Mouse (Mus musculus): ENCODE measurements around the gene Entpd8.

Entpd8 gene

DNA sequence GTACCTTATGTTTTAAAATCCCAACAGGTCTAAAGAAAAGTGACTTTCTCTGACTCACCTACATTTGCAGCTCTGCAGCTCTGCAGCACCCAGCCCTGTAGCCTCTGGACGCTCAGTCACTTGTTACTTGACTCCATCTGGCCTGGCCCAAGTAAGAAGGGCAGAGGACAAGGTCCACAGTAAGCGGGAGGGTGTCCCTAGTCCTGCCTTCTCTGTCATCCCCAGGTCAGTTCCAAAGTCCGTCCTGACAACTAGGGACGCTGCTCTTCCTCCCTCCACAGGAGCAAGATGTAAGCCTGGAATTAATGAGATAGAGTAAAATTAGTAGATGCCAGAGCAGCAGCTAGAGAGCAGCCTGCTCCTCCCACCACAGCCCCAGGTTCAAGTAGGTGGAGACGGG lies at the start of gene Entpd8:
TSS of gene Entpd8 (plus strand) at position 229 of the 400 bp plus-strand sequence.
- no peak for DNase-seq

- no peak for DNase-seq
Measured at GRCm38 (mm10) chr2:25034994-25035393, 45.1 kb upstream of the Entpd8 start.

GRCm38 (mm10) chr2:25040089-25040488 lies 40.0 kb upstream of the Entpd8 start:
- DNase-seq, result no peak

GRCm38 (mm10) chr2:25050921-25051320 lies 29.2 kb upstream of the Entpd8 start:
- DNase-seq, result no peak

GRCm38 (mm10) chr2:25051450-25051849 lies 28.7 kb upstream of the Entpd8 start:
- DNase-seq, result no peak

GRCm38 (mm10) chr2:25053101-25053500 lies 27.0 kb upstream of the Entpd8 start:
- no peak for DNase-seq

- peak; percentile 84 for DNase-seq
Measured at GRCm38 (mm10) chr2:25054221-25055067, 25.7 kb upstream of the Entpd8 start, which contains the start of gene Nsmf. Nsmf (plus strand) TSS chr2:25054355.

DNA sequence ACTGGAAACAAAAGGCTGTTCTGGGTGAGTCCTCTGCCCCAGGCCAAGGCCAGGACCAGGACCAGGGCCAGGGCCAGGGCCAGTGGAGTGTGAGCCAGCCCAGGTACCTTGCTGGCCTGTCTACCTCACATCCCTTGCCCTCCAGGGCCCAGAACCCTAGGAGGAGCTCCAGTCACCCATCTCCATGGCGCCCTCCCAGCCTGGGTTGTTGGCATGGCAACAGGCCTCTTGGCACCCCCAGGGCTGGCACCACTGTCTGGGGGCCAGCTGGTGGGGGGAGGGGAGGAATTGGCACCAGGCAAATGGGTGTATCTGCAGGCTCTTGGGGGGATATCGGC lies 25.1 kb upstream of the Entpd8 start:
- peak; percentile 44 for DNase-seq

DNA sequence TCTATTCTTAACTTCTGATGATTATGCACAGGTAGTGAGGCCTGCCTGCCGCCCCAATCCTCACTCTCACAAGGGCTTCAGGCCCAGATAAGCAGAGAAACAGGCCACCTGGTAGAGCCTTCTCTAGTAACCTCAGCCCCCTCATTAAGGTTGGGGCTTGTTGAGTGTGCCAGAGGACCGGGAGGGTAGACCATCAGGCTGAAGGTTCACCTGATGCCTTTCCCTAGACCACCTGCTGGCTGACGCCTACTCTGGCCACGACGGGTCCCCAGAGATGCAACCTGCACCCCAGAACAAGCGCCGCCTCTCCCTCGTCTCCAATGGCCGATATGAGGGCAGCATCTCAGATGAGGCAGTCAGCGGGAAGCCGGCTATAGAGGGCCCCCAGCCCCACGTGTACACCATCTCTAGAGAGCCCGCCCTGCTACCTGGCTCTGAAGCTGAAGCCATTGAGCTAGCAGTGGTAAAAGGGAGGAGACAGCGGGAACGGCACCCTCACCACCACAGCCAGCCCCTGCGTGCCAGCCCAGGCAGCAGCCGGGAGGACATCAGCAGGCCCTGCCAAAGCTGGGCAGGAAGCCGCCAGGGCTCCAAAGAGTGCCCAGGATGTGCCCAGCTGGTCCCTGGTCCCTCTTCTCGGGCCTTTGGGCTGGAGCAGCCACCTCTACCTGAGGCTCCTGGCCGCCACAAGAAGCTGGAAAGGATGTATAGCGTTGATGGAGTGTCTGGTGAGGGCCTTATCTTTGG lies 24.5 kb upstream of the Entpd8 start:
- no peak for DNase-seq

DNA sequence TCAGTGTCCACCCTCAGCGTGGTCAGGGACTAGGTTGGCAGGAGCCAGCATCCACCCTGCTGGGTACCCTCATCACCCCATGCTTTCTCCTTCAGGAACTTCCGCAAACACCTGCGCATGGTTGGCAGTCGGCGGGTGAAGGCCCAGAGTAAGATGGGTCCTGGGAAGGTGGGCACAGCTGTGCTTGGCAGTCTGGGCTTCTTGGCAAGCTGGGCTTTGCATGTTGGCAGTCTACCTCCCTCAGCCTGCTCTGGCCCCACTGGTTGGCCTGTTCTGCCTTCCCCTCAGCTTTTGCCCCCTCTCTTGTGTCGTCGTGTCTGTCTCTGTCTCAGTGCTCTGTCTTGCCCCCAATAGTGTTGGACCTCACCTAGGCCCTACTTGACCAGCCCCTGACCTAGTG lies 21.2 kb upstream of the Entpd8 start:
- DNase-seq, result no peak

DNA sequence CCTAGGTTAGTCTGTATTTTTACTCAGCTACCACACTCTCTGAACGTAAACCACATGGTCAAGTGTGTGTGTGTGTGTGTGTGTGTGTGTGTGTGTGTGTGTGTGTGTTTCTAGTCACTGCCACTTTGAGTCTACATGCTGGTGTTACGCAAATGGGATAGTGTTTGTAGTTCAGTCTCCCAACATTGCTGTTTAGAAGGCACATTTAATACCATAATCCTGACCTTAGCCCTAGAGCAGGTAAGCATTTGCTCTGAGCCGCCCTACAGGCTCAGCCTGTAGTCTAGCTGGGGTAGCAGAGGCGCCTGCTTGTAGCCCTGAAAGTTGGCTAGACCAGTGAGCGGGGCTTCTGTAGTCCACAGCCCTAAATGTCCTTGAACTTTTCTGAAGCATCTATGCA lies 16.6 kb upstream of the Entpd8 start:
- DNase-seq, result no peak

- DNase-seq, result no peak
Measured at GRCm38 (mm10) chr2:25064285-25064684, 15.8 kb upstream of the Entpd8 start.

GRCm38 (mm10) chr2:25065537-25065936 lies 14.6 kb upstream of the Entpd8 start:
- no peak for DNase-seq

DNA sequence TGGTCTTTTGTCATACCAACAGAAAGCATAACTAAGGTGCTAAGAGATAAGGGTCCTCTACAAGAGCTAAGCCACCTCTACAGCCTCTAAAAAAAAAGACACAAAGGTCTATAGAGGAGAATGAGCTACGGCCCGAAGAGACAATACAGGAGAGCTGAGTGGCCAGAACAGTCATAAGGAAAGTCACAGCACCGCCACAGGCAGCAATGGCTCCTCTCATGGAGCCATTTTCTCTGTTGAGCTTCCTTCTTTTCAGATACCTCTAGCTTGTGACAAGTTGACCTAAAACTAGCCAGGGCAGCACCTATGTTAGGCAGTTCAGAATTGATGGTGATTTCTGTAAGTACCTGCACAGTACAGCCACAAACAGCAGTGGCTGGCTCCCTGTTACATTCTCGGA lies 13.6 kb upstream of the Entpd8 start:
- DNase-seq, result no peak

GRCm38 (mm10) chr2:25069537-25069936 lies 10.6 kb upstream of the Entpd8 start:
- DNase-seq, result no peak

DNA sequence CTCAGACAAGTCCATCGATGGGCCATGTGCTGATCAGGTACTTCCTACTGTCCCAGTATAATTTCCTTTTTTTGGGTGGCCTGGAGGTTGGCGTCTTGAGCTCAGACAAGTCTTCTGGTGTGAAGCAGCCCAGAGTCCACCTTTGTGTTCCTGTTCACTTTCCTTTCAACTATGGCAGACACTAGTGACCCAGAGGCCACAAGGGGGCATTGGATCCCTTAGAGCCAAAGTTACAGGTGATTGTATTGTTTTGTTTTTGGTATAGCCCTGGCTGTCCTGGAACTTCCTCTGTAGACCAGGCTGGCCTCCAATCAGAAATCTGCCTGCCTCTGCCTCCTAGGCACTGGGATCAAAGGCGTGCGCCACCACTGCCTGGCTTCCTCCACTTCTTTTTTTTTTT lies 7.7 kb upstream of the Entpd8 start:
- DNase-seq, result no peak

GRCm38 (mm10) chr2:25075506-25075905 lies 4.6 kb upstream of the Entpd8 start:
- DNase-seq, result no peak

DNA sequence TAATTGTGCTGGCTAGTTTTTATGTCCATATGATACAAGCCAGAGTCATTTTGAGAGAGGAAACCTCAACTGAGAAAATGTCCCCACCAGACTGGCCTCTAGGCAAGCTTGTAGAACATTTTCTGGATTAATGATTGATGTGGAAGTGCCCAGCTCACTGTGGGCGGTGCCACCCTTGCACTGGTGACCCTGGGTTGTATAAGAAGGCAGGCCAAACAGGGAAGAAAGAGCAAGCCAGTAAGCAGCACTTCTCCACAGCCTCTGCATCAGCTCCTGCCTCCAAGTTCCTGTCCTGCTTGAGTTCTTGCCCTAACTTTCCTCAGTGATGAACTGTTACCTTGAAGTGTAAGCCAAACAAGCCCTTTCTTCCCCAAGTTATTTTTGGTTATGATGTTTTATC lies 1.1 kb upstream of the Entpd8 start:
- DNase-seq, result no peak

- no peak for DNase-seq
Measured at GRCm38 (mm10) chr2:25083697-25084096, 3.6 kb downstream of the Entpd8 start.

- DNase-seq, result no peak
Measured at GRCm38 (mm10) chr2:25085571-25085970, 5.5 kb downstream of the Entpd8 start.

GRCm38 (mm10) chr2:25087842-25088241 lies 7.7 kb downstream of the Entpd8 start:
- no peak for DNase-seq

DNA sequence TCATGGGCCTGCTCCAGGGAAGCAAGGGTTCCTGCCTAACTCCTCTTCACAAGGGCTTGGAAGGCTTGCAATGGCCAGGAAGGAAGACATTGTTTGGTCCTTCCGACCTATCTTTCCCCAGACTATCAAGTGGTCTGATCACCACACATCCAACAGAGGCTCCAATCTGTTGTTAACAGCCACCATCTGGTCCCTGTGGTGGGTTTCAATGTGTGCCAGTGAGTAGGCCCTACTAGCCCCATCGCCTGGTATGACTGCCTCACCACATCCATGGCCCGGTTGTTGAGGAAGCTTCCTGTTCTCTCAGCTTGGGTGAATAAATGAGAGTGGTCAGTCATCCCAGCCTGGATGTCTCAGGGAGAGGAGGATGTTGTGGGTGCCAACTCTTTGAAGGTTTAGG lies 8.5 kb downstream of the Entpd8 start:
- no peak for DNase-seq

- no peak for DNase-seq
Measured at GRCm38 (mm10) chr2:25094785-25095108, 14.6 kb downstream of the Entpd8 start.

- DNase-seq, result peak; percentile 13
Measured at GRCm38 (mm10) chr2:25095109-25095850, 15.2 kb downstream of the Entpd8 start, which contains the start of gene Noxa1. Noxa1 (minus strand) TSS chr2:25095149.
